Mouse (Mus musculus): ENCODE results near the gene Hsp90ab1.

GRCm38 (mm10) chr17:45584939-45585678 lies 12.0 kb upstream of the Hsp90ab1 start:
- peak; percentile 81 for TF ChIP-seq CTCF (IDR thresholded peaks at IDR 0.05; ENCODE audit: borderline replicate concordance, insufficient read depth, low read depth, low read length)
- TF ChIP-seq POLR2A (IDR thresholded peaks at IDR 0.05; ENCODE audit: borderline replicate concordance, insufficient read depth, low read length): peak; percentile 19; the same call in 1 of the 2 replicates

Data from cerebellum, adult 2 months (tissue).